Mouse (Mus musculus) left cerebral cortex, adult 6 months (tissue): ENCODE results near the gene Tmem200a. TPM values are rescaled to one million over a fixed set of nuclear protein-coding genes. Genes with fewer than 3 reads are reported as not detected.

Experiments used
- long read RNA-seq, 2 experiments: library from polyadenylated mRNA; unstranded; transcript quantifications; one replicate each; pipeline ENCODE4 v2.0.0; 2019 to 2020
- polyA plus RNA-seq: library from polyadenylated mRNA; unstranded; fragments of <200 nt; fragmentation: Nextera tagmentation; gene quantifications from 2 replicates; pipeline ENCODE4 v1.2.3, GENCODE M21; 2021

Tmem200a gene
- 7.9 and 8.5 TPM in 2 replicates for polyA plus RNA-seq
- long read RNA-seq, experiment 1, full-length matches to known transcripts = 44 of 53 reads
- long read RNA-seq, experiment 1, partial matches to known transcripts = 0 of 53 reads
- long read RNA-seq, experiment 1, other reads (novel, unspliced or antisense) = 9 of 53 reads
- long read RNA-seq, experiment 2, full-length matches to known transcripts = 5 of 12 reads
- long read RNA-seq, experiment 2, partial matches to known transcripts = 0 of 12 reads
- long read RNA-seq, experiment 2, other reads (novel, unspliced or antisense) = 7 of 12 reads

DNA sequence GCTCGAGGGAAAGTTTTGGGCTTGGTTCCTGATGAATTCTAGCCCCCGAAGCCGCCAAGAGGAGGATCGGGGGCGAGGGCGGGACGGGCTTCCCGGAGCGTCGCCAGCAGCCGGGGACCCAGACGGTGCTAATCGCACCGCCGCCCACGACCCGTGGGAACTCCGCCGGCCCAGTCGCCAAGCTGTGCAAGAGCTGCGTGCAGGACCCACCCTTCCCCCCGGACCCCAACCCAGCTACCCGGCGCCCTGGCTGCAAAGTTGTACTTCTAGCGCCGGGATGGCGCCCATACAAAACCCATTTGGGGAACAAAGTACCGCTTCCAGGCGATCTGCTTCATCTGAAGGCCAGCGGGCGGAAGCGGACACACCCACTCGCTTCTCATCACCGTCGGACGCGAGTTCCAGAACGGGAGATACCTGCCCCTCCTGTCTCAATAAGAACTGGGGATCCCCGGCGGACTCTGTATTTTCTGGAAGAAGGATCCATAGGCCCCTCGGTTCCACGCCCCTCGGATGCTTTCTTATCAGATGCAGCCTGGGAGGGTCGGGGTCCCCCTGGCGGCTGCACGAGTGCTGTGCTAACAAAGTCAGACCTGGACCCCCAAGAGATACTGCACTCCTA is at the start of gene Tmem200a:
Tmem200a (minus strand) TSS at position 532 of the 622 bp plus-strand sequence.

DNA sequence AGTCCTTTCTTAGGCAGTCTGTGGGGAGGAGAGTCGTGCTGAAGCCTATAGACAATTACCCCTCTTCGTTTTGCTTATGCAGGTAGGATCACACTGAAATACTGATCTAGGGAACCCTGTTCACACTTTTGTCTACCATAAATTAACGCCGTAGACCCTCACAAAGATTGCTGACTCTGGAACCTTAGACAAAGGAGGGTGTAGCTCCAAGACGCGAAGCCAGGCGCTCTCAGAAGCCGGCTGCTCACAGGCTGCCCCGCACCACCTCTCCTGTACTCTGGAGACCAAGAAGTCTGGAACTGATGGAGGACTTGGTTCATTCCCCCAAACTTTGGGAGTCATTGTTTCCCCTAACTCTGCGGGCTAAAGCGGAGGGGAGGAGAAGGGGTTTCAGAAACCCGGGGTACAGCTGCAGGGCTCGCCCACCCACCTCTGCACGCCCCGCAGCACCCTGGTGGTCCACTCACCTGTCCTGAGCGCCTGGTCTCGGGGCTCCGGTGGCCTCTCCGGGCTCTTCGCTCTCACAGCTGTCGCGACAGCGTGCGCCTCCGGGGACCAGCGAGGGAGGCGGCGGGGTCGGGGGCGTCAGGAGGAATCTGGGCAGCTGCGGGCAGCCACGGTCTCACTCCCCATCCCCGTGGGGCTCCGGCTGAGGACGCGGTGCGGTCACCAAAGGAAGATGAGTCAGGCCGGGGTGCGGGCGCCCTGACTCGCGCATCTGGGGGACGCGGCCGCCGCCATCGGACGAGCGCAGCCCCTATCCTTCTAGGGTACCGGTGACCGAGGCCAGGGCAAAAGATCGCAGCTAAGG is 976 bp downstream of the Tmem200a start, which contains the start of gene Gm9767:
Gm9767 (plus strand) TSS at position 585 of the 811 bp plus-strand sequence.

Other genes starting within 250 kb of the Tmem200a start
- gene Gm9767, start 797 bp downstream of the Tmem200a start, polyA plus RNA-seq = 0.61 and 0.74 TPM in 2 replicates
- 1.5 and 1.9 TPM in 2 replicates for gene Samd3, start 150.7 kb upstream of the Tmem200a start, polyA plus RNA-seq